Mouse (Mus musculus) c-Kit-positive CD71-positive TER-119-negative erythroid progenitor cells, embryonic 14.5 days (primary cell): ENCODE data around the gene Hivep2.

Experiments
- DNase-seq: peaks from one replicate; pipeline ENCODE4 v3.0.0-alpha.2; 2013; ENCODE audit warnings: low read depth

The Hivep2 gene

DNA sequence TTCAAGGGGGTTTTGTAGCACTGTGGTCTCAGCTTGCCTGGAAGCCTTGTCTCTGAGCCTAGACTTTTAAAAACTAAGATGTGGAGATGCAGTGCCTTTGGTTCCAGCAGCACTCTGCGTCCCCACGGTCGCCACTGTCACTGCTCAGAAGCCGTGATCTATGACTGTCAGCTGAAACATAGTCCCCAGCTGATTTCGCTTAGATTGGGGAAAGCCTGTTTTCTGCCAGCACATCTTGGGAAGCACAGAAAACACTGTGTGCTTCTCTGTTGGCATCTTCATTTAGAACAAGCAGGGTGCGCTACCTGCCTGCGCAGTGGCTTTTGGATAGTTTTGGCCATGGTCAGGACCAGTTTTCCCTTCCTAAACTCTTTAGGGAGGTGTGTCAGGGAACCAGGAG lies 59.1 kb downstream of the Hivep2 start:
- DNase-seq: no peak

GRCm38 (mm10) chr10:14027751-14028150 lies 61.9 kb downstream of the Hivep2 start:
- no peak for DNase-seq

- DNase-seq: no peak
Measured at GRCm38 (mm10) chr10:14028956-14029355, 63.1 kb downstream of the Hivep2 start.

GRCm38 (mm10) chr10:14030458-14031035 lies 64.7 kb downstream of the Hivep2 start:
- DNase-seq: no peak

DNA sequence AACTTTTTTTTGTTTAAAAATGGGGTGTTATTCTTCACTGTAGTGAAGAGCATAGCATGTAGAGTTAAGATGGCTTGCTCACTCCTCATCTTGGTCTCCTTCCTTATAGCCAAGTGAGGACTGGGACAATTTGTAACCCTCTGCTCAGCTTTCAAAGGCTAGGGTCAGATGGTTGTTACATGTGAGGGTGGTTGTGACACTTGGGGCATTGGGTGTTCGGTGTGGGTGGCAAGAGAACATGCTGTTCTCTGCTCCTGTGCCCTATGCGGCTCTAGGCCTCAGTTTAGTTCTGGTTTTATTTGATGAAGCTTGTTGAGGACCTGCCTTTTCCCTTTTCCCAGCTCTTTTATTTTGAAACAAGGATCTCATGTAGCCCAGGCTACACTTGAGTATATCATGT lies 66.7 kb downstream of the Hivep2 start:
- no peak for DNase-seq

- no peak for DNase-seq
Measured at GRCm38 (mm10) chr10:14034046-14034445, 68.2 kb downstream of the Hivep2 start.

GRCm38 (mm10) chr10:14034790-14035189 lies 68.9 kb downstream of the Hivep2 start:
- DNase-seq: no peak

- DNase-seq: no peak
Measured at GRCm38 (mm10) chr10:14035607-14036006, 69.7 kb downstream of the Hivep2 start.

- no peak for DNase-seq
Measured at GRCm38 (mm10) chr10:14036472-14036871, 70.6 kb downstream of the Hivep2 start.

DNA sequence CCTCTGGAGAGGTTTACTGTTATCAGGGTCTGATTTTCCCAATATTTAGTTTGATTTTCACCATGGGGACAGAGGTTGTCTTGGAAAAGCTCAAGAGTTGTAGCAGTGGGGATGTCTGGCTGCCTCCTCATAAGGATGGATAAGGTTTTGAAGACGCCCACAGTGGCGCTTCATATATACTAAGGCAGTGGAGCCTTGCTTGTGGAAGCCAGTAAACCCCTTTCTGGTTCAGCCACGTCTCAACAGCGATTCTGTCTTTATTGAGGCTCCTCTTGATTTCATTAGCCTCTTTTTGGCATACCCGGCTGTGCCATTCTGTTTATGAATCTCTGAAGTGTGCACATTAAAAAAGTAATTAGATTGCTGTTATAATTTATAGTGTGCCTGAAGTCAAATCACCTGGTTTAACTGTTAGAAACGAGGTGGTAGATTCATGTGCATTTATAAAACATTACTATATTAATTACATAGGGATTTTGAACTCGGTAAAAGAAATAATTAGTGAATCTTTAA lies 72.2 kb downstream of the Hivep2 start:
- no peak for DNase-seq

- no peak for DNase-seq
Measured at GRCm38 (mm10) chr10:14040716-14041470, 75.0 kb downstream of the Hivep2 start.

DNA sequence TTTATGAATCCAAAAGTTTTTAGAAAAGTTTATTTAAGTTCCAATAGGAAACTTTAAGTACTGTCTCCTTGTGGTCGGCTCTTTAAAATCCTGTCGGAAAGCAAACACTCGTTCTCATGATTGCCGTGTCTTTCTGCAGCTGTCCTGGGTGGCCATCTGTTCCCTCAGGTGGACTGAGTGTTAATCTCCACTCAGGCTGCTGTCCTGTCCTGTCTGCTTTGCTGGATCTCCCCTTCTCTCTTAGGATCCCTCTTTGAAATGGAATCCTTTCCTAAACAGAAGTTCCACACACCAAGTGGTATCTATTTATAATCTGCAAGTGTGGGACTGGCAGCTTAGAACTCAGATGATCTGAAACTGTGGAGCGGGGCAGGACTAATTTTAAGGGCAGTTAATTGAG lies 75.7 kb downstream of the Hivep2 start:
- DNase-seq: no peak

- no peak for DNase-seq
Measured at GRCm38 (mm10) chr10:14042539-14043348, 76.9 kb downstream of the Hivep2 start.

DNA sequence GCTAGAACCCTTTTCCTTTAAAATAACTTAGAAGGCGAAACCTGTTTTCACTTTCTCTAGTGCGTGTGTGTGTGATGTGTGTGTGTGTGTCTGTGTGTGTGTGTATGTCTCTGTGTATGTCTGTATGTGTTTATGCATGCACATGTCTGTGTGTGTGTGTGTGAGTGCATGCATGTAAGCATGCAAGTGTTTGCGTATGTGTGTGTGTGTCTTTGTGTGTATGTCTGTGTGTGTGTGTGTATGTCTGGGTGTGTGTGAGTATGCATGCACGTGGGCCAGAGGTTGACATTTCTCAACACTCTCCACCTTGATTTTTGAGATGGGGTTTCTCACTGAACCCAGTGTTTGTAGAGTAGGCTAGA lies 77.5 kb downstream of the Hivep2 start:
- no peak for DNase-seq

- DNase-seq: no peak
Measured at GRCm38 (mm10) chr10:14044046-14044782, 78.3 kb downstream of the Hivep2 start.

DNA sequence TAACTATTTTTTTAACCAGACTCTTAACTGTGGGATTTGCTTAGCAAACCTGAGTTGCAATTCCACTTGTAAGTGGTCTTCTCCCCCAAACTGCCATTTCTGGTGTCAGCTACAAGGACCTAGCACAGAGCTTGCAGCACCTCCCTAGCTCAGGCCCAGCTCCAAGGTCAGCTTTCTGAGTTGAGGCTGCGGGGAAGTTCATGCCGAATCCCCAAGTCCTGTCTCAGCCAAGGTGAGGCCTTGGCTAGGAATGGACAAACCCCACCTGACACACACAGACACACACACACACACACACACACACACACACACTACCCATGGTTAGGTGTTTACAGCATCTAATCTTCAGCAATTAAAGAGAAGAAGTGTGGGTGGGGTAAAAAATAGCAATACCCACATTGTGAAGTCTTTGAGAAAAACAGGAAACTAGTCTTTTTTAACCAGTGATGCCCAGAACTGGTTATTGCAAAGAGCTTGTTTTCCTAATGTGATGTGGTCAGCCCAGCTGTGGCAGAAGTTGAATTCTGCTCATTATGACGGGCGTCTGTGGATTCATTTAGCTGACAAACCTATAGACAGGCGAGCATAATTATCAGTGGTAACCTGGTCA lies 79.0 kb downstream of the Hivep2 start:
- DNase-seq: no peak

DNA sequence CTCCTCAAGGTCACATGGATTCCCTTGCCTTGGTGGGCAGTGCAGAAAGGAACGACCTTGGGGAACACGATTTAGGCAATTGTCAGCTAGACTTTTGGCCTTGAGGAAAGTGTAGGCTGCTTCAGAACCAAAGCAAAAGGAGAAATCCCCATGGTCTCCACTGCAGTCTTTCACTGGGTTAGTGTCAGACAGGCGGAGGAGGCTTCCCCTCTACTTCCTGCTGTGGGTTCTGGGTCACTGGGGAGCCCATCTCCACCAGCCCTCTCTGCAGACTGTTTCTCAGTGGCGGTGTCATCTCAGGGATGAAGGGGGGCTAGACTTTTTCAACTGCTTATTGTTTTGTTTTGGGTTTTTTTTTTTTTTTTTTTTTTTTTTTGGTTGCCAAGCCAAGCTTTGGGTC lies 79.9 kb downstream of the Hivep2 start:
- DNase-seq: no peak

DNA sequence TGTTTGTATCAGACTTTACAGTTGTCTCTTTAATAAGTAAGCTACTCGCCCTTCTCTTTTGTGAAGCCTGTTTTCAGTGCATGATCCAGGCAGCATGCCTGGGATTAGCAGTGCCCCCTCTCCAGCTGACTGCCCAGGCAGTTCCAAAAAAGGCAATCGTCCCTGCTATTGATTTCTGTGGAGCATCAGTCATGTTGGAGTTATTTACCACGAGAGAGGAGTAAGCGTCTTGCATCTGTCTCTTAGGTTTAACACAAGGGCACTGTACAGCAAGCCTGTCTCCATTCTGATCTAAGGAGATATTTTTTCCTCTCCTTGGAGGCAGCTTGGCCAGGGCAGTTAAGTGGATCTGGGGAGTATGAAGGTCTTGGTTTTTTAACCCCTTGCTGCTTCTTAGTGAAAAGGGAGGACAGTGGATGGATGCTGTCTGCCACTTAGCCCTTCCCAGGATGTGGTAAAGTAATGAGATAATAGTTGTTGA lies 80.3 kb downstream of the Hivep2 start:
- no peak for DNase-seq

- no peak for DNase-seq
Measured at GRCm38 (mm10) chr10:14046935-14047334, 81.1 kb downstream of the Hivep2 start.

- DNase-seq: no peak
Measured at GRCm38 (mm10) chr10:14047661-14048060, 81.8 kb downstream of the Hivep2 start.

- DNase-seq: no peak
Measured at GRCm38 (mm10) chr10:14048322-14048915, 82.5 kb downstream of the Hivep2 start.
